Mouse (Mus musculus): ENCODE measurements at regions not wholly inside any gene's neighbourhood (a gene's known extent, or its start where the extent isn't known, plus 50 kb on each side); places are given as distances from the start of the nearest gene placed in this dataset.
A peak's percentile ranks its signal among the peaks of the same experiment; 100 is the strongest.
"Not testable (repeated sequence)": the region's sequence is repeated elsewhere in the genome, so short reads cannot be mapped to it uniquely, and the experiment has no call there.

- DNase-seq (ENCODE audit: low read depth, low spot score) = no peak
Observed at GRCm38 (mm10) chr8:97251458-97251865, 1363.1 kb upstream of the Got2 start.

GRCm38 (mm10) chr8:97234551-97235107, 1346.3 kb upstream of the Got2 start:
- DNase-seq (ENCODE audit: low read depth, low spot score) = no peak

GRCm38 (mm10) chr8:97232619-97233376, 1344.5 kb upstream of the Got2 start:
- DNase-seq (ENCODE audit: low read depth, low spot score) = no peak

- peak; percentile 52 for DNase-seq (ENCODE audit: low read depth, low spot score)
Observed at GRCm38 (mm10) chr8:97231652-97232051, 1343.3 kb upstream of the Got2 start.

GRCm38 (mm10) chr8:97191806-97192205, 1303.5 kb upstream of the Got2 start:
- DNase-seq (ENCODE audit: low read depth, low spot score) = no peak

GRCm38 (mm10) chr8:97183831-97184230, 1295.5 kb upstream of the Got2 start:
- DNase-seq (ENCODE audit: low read depth, low spot score) = not testable (repeated sequence)

- not testable (repeated sequence) for DNase-seq (ENCODE audit: low read depth, low spot score)
Observed at GRCm38 (mm10) chr8:97182456-97182855, 1294.1 kb upstream of the Got2 start.

Measured in brain, embryonic 18.5 days (tissue).